Mouse (Mus musculus): ENCODE data around the gene Tctn1.

Gene Tctn1

DNA sequence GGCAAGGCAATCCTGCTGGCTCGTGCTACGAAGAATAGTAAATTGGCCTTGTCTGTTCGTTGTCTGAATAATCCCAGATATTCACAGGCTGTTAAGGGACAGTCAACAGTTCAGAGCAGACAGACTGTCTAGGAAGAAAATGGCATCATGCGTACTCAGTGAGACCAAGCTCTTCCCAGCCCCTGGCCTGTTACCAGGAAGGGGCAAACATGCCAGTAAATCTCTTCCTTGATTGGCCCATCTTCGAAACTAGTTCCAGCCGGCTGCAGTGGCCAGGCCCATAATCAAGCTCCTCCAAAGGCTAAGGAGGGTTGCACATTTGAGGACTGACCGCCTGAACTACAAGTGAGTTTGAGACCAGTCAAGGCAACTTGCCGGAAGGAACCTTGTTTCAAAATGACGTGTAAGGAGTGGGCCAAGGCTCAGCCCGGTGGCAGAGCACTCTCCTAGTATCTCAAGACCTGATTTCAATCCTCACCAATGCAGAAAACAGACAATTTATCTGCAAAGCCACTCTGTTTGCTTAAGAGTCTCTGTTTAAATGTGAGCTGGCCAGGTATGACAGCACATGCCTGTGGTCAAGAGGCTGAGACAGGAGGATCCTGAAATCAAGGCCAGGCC lies 17.6 kb downstream of the Tctn1 start:
- DNase-seq (ENCODE audit: low spot score) = no peak

DNA sequence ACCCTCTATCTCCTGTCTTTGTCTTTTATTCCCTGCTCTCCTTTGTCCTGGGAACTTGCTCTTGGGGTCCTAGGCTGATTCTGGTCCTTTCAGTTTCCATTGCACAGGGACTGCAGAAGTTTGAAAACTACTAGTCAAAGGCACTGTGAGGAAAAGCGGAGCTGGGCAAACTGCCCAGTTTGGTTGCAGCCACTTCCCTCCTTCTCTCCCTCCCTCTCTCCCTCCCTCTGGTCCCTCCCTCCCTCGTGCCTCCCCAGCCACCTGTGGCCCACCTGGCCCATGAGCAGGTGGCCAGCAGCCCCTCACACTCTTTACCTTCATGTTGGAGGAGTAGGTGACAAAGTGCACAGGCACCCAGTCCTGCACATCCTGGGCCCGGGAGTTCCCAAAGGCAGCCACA lies 19.1 kb downstream of the Tctn1 start:
- no peak for DNase-seq (ENCODE audit: low spot score)

DNA sequence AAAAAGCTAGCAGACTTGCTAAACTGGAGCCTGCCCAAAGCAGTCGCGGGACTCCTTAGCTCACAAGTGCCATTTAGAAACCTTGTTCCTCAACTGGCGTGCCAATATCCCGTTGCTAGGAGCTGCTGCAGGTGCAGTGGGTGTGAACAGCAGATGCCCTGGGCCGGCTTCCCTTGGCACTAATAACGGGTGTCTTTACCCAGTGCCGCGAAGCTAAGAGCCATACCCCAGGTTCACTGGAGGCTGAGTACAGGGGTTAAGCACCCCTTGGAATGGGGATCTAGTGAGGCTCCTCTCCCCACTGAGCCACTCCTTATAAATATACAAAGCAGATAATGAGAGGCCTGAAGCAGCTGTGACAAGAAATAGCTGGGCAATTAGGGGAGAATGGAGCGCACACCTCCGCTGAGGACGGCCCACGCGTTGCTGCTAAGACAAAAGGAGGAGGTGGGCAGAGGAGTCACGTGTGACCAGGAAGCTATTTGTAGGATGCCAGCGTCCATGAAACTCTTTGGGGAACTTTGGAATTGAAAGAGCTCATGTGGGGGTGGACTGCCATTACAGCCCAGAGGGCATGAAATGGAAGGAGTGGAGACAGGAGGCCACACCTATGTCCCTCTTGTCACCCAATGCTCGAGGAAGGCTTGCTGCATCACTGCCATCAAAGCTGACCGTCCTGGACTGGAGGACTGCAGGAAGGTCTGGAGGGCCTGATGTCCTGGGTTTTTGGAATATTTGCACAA lies 20.3 kb downstream of the Tctn1 start:
- DNase-seq (ENCODE audit: low spot score) = no peak

DNA sequence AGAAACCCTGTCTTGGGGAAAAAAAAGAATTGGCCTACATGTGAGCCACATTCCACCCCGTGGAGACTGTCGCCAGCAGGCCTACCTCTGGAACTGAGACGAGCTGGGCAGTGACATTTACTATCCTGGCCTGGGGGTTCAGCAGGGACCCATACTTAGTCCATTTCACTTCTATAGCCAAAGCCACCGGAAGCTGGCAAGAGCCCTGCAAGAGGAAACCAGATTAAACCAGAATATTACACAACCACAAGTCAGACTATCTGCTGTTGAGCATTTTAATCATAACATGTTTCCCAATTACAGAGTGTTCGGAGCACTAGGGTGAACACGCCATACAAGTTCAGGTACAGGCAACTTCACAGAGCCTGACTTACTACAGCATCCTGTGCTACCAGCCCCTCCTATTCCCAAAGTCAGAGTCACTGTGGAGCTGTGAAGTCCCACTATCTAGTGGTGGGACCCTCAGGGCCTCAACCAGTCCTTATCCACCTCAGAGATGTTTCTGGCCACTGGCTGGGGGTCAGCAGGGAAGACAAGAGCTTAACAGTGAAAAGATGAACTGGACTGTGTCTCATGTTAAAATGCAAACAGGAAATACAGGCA lies 21.6 kb downstream of the Tctn1 start:
- DNase-seq (ENCODE audit: low spot score) = no peak

DNA sequence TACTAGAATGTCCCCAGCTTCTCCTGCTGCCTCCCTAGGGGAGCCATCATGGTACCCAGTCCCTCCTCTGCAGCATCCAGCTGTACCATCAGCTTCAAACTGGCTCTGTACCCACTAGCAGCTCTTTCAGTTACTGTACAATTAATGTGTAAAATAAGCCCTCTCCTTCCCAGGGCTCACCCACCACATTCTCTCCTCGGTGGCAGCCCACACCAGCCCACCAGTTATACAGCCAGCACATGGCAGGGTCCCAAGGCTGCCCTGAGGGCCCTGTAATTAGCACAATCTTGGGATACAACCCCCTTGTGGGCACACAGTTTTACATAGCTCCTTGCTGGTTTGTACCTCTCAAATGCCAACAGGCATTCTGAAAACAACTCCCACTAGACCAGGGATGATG lies 23.3 kb downstream of the Tctn1 start:
- no peak for DNase-seq (ENCODE audit: low spot score)

DNA sequence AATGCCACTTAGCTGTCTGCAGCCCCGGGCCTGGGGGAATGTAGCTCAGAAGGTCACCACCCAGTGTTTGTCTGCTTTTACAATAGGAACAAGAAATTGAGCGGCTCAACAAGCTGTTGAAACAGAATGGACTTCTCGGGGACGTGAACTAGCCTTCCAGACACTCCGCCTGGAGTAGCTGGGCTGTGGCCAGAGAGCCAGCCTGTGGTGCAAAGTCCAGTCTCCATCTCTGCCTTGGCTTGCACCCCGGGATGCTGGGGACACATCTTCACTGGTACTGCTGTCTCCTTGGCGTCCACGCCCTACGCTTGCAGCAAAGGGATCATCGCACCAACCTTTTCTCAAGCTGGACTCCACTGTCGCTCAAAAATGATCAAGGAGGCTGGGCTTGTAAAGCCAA lies 23.7 kb downstream of the Tctn1 start:
- no peak for DNase-seq (ENCODE audit: low spot score)

DNA sequence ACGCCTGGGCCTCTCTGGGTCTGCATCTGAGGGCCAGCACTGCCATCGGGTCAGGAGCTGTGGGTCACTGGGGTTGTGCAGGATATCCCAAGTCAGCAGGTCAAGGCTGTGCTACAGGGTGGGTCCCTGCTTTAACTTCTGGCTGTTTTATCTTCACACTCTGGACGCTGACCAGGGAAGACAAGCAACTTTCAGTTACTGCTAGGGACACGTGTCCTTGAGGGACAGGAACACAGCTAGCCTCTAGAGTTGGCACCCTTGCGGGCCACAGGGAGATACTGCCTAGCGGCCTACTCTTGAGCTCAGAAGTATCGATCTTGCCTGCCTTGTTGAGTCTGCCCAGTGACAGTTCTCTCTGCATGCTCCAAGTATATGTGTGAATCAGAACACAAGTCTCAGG lies 24.6 kb downstream of the Tctn1 start:
- DNase-seq (ENCODE audit: low spot score) = no peak

DNA sequence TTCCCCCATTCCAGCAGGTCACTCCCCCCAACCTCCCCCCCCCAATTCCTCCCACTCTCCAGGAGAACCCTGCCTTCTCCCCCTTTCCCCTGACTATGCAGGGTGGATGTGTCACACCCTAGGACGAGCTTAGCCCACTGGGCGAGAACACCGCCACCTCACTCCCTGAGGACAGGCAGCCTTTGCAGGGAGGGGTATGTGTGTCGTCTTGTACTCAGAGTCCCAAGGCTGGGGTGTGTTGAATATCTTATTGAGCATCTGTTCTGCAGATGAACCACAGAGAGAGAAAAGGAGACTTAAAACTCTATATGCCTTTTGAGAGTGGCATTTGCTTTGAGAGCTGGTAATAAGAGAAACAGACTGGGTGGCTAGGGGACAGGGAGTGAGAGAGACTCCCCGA lies 27.1 kb downstream of the Tctn1 start:
- DNase-seq (ENCODE audit: low spot score) = no peak

GRCm38 (mm10) chr5:122235196-122235836 lies 28.9 kb downstream of the Tctn1 start:
- DNase-seq (ENCODE audit: low spot score) = no peak

GRCm38 (mm10) chr5:122234319-122235195 lies 29.7 kb downstream of the Tctn1 start:
- DNase-seq (ENCODE audit: low spot score) = no peak

GRCm38 (mm10) chr5:122233695-122234094 lies 30.6 kb downstream of the Tctn1 start:
- no peak for DNase-seq (ENCODE audit: low spot score)

- DNase-seq (ENCODE audit: low spot score) = no peak
Measured at GRCm38 (mm10) chr5:122233077-122233581, 31.1 kb downstream of the Tctn1 start.

DNA sequence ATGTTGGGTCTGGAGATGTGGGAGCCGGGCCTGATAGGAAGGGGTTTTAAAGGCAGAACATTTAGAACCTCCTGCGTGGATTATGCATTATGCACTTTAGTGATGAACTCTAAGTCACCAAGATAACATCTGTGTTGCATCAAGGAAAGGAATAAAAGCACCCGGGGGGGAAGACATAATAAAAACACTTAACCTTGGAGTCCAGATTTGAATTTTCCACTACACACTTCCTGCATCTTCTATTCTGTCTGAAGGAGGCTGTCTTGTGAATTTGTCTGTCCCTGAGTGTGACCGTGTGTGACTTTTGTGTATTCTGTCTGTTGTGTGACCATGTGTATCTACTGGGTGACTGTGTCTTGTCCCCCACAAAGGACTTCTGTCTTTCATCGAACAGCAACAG lies 32.3 kb downstream of the Tctn1 start:
- no peak for DNase-seq (ENCODE audit: low spot score)

- no peak for DNase-seq (ENCODE audit: low spot score)
Measured at GRCm38 (mm10) chr5:122231431-122231830, 32.8 kb downstream of the Tctn1 start.

DNA sequence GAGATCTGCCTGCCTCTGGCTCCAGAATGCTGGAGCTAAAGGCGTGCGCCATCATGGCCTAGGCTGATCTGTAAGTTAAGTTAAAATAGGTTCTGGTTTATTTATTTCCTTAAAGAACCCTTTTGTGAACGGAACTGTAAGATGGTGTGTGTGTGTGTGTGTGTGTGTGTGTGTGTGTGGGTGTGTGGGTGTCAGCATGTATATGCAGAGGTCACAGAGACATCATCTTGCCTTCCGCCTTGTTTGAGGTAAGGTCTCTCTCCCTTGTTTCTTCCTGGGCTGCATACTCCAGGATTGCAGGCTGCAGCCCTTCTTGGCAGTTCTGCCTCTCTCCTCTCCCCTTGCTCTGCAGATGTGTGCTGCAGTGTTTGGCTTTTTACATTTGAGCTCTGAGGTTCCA lies 33.4 kb downstream of the Tctn1 start:
- DNase-seq (ENCODE audit: low spot score) = no peak

- DNase-seq (ENCODE audit: low spot score) = no peak
Measured at GRCm38 (mm10) chr5:122228772-122229171, 35.5 kb downstream of the Tctn1 start.

- DNase-seq (ENCODE audit: low spot score) = no peak
Measured at GRCm38 (mm10) chr5:122228271-122228765, 35.9 kb downstream of the Tctn1 start.

- DNase-seq (ENCODE audit: low spot score) = no peak
Measured at GRCm38 (mm10) chr5:122224291-122224690, 40.0 kb downstream of the Tctn1 start.

- DNase-seq (ENCODE audit: low spot score) = no peak
Measured at GRCm38 (mm10) chr5:122221085-122221484, 43.2 kb downstream of the Tctn1 start.

DNA sequence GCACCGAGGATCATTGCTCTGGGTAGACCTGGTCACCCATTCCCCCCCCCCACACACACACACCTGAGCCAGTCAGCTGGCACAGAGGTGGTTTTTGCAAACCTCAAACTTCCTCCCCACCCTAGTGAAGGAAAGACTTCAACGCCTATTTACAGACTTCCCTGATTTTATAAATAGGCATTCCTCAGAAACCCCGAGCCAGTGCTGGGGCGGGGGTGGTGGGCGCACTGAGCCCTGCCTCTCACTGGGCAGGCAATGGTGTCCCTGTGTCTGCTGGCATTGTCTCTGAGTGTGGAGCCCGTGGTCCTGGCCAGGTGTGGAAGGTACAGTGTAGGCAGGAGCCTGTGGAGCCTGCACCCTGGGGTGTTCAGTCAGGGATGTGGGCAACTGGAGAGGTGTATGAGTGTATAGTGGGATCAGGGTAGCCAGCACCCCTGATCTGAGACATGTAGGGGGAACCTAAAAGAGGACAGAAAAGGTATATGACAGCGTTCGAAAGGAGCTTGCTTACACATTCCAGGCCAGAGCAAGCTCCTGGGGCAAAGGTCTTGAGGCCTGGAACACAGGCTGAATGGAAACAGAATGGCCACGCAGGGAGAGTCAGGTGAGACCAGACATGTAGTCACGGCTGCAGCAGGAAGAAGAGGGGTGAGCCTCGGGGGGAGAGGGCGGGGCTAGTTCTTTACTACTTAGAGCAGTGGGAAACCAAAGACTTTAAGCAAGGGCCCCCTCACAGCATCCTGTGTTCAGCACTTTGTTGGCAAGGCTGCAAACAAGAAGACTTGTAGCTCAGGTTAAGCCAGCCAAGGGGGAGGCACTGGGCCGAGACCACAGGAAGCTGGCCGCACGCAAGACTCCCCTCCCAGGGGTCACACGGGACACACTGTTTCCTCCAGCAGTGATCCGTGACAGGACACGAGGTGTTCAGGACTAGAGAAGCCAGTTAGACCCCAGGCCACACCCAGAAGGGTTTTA lies 44.3 kb downstream of the Tctn1 start:
- no peak for DNase-seq (ENCODE audit: low spot score)

Data from c-Kit-positive CD71-positive TER-119-positive erythroid progenitor cells, embryonic 14.5 days (primary cell).